In genomic region chr12:110185399-110185798, GRCm38 (mm10) we compare ENCODE assay signal across 15 mouse cellular contexts.
"Had no signal": no experiment of that assay in that cellular context is flagged by ENCODE, and none has a peak within 500 bp of the region (broad histone marks: within the 10 kb centered on the region; RNA-seq: fewer than 3 reads in every experiment).

No protein-coding gene starts in this region.

- H3K9ac ChIP-seq: limb, embryonic 12.5 days; liver, embryonic 14.5 days; neural tube, embryonic 12.5 days had no signal

- H3K36me3 ChIP-seq: limb, embryonic 12.5 days; neural tube, embryonic 12.5 days had no signal

- H3K27ac ChIP-seq: kidney, postnatal 0 days; layer of hippocampus, adult 2 months; limb, embryonic 12.5 days; liver, embryonic 14.5 days; neural tube, embryonic 12.5 days had no signal

- H3K4me2 ChIP-seq: limb, embryonic 12.5 days; neural tube, embryonic 12.5 days had no signal

- H3K4me3 ChIP-seq: layer of hippocampus, adult 2 months; limb, embryonic 12.5 days; myocyte; neural tube, embryonic 12.5 days had no signal

- H3K9me3 ChIP-seq: limb, embryonic 12.5 days; neural tube, embryonic 12.5 days had no signal

- DNase-seq: kidney, adult 9 months; kidney, postnatal 4 days; liver; lung, adult 18-20 months; retina, postnatal 1 day; right cerebral cortex, postnatal 4 days; spleen, adult 18-20 months; thymus, adult 18-20 months; thymus, postnatal 14 days had no signal
